Mouse (Mus musculus): ENCODE data around the gene Adarb2. TPM values are rescaled to one million over a fixed set of nuclear protein-coding genes. Genes with fewer than 3 reads are reported as not detected.

The Adarb2 gene
- polyA plus RNA-seq, 1 experiment, result not detected

DNA sequence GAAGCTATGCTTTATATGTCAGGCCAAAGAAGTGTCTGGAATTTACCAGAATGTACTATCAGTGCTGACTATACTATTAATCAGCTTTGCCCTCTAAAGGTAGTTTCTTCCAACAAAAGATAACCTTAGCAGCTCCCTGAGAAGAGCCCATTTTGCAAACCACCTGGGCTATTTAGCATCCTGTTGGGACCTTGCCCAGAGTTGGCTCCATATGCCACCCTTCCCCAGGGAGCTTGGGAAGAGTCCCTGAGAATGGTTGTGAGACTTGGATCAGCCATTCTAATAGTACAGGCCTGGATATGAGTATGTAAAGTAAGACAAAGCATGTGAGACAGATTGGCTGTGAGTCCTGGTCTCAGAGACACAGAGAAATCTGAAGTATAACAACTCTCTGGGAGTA, 149.7 kb downstream of the Adarb2 start:
- TF ChIP-seq POLR2A (IDR thresholded peaks at IDR 0.05; ENCODE audit: insufficient read depth, low read depth, low read length) (no peak), CTCF (IDR thresholded peaks at IDR 0.05; ENCODE audit: insufficient read depth, low read depth, low read length) (no peak)
- no peaks in the 10 kb centered on the region for H3K4me1 ChIP-seq (ENCODE audit: control insufficient read depth, insufficient read depth, low read length)

DNA sequence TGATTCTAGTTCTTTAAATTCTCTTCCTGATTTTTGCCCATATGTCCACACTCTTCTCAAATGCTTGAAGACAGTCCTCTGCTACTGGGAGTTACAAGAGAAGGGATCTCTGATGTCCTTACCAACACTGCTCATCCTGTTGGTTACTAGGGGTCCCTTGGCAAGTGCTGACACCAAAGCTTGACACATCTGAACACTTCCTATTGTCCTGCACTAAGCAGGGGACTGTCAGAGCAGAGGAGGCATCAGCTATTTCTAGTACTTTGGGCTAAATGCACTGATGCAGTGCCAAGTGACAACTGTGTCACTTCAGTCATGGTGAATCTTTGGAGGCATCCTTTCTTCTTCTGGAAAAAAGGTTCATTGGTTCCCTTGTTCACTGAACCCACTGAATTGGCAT, 150.3 kb downstream of the Adarb2 start:
- no peak for TF ChIP-seq CTCF (IDR thresholded peaks at IDR 0.05; ENCODE audit: insufficient read depth, low read depth, low read length)
- TF ChIP-seq POLR2A (IDR thresholded peaks at IDR 0.05; ENCODE audit: insufficient read depth, low read depth, low read length), result no peak
- no peaks in the 10 kb centered on the region for H3K4me1 ChIP-seq (ENCODE audit: control insufficient read depth, insufficient read depth, low read length)
- H3K27ac ChIP-seq (ENCODE audit: insufficient read depth, low read depth, low read length), result no peak overlapping the region
- no peak overlapping the region for H3K4me3 ChIP-seq (ENCODE audit: insufficient read depth, low read depth, low read length)

More for the DNA sequence above, 149.7 kb downstream of the Adarb2 start:
- Histone ChIP-seq H3K4me3 (ENCODE audit: insufficient read depth, low read depth, low read length) (no peak overlapping the region), H3K27ac (ENCODE audit: insufficient read depth, low read depth, low read length) (no peak overlapping the region)

DNA sequence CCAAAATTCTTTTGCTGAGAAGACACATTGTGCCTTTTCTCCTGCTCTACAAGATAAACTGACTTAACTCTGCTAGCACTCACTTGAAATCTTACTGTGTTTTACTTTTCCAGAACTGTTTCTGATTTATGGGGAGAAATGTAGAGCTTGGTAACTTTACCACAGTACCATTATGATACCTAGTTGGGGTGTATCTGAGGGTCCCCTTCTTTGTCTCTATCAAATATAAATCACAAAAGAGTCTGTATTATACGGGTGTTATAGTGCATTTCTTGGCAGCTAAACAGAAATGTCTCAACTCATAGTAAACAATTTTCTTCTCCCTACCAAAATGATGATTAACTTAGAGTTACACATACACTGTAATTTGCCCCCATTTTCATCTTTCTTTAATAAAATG, 162.9 kb downstream of the Adarb2 start:
- no peak overlapping the region for H3K4me3 ChIP-seq (ENCODE audit: insufficient read depth, low read depth, low read length)
- WGBS, result 53% methylated on average over 1 of the region's 1 CpGs
- H3K4me1 ChIP-seq (ENCODE audit: control insufficient read depth, insufficient read depth, low read length), result no peaks in the 10 kb centered on the region
- no peak overlapping the region for H3K27ac ChIP-seq (ENCODE audit: insufficient read depth, low read depth, low read length)
- TF ChIP-seq CTCF (IDR thresholded peaks at IDR 0.05; ENCODE audit: insufficient read depth, low read depth, low read length) (no peak), POLR2A (IDR thresholded peaks at IDR 0.05; ENCODE audit: insufficient read depth, low read depth, low read length) (no peak)

DNA sequence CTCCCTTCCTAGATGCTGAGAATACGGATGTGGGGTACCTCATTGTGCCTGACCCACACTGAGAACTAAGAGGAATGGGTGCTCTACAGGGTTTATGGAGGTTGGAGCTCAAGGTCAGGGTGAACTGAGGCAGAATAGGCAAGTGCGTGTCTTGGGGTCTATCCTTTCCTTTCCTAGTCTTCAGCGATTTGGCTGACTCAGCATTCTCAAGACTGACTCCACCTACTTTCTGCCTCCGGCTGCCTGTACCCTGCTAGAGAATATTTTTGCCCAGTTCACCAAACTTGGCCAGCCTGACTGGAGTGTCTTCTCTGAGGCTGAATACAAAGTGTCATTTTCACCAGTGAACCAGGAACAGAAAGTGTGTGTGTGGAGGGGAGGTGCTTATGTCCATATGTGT, 163.4 kb downstream of the Adarb2 start:
- WGBS, result 76% methylated on average over 4 of the region's 4 CpGs
- Histone ChIP-seq H3K4me3 (ENCODE audit: insufficient read depth, low read depth, low read length) (no peak overlapping the region), H3K4me1 (ENCODE audit: control insufficient read depth, insufficient read depth, low read length) (no peaks in the 10 kb centered on the region), H3K27ac (ENCODE audit: insufficient read depth, low read depth, low read length) (no peak overlapping the region)
- TF ChIP-seq CTCF (IDR thresholded peaks at IDR 0.05; ENCODE audit: insufficient read depth, low read depth, low read length) (no peak), POLR2A (IDR thresholded peaks at IDR 0.05; ENCODE audit: insufficient read depth, low read depth, low read length) (no peak)

DNA sequence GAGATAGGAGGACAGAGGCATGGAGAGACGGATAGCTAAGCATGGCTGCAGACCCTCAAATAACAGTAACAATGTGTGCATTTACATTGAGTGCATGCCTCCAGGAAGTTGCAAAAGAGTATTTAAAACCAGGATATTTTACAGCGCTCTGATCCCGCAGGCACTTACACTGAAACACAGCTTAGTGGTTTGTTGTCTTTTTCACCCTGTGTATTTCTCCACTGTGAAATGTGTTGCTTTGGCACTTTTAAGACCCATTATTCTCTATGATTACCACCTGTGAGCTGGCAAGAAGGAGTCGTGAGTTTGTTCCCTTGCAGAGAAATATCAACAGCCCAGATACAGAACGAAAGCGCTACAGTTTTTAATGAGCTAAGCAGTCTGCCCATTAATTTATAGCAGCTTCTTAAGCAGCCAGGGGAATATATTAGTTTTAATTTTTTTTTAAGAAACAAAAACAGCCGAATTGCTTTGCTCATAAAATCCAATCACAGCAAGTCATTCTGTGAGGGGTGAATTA, 167.3 kb downstream of the Adarb2 start:
- Histone ChIP-seq H3K4me1 (ENCODE audit: control insufficient read depth, insufficient read depth, low read length) (no peaks in the 10 kb centered on the region), H3K4me3 (ENCODE audit: insufficient read depth, low read depth, low read length) (no peak overlapping the region), H3K27ac (ENCODE audit: insufficient read depth, low read depth, low read length) (no peak overlapping the region)
- TF ChIP-seq CTCF (IDR thresholded peaks at IDR 0.05; ENCODE audit: insufficient read depth, low read depth, low read length) (no peak), POLR2A (IDR thresholded peaks at IDR 0.05; ENCODE audit: insufficient read depth, low read depth, low read length) (no peak)
- WGBS, result 50% methylated on average over 7 of the region's 7 CpGs

DNA sequence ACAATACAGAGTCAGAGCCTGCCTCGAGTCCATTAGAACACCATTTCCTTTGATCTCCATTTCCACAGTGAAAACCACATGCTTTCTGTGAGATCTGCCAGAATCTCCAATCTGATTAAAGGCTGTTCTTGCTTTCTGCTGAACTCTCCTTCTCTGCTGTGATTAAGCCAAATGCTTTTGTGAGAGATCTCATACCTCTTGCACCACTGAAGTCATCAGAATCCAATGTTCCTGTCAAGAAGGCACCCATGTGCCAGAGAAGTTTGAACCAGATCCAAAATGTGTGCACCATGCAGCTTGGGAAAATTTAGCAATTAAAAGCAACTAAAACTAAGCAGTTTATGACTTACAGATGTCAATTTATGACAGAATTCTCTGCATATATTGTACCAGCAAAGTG, 185.9 kb downstream of the Adarb2 start:
- no peaks in the 10 kb centered on the region for H3K4me1 ChIP-seq (ENCODE audit: control insufficient read depth, insufficient read depth, low read length)
- H3K4me3 ChIP-seq (ENCODE audit: insufficient read depth, low read depth, low read length), result no peak overlapping the region
- H3K27ac ChIP-seq (ENCODE audit: insufficient read depth, low read depth, low read length), result no peak overlapping the region
- TF ChIP-seq CTCF (IDR thresholded peaks at IDR 0.05; ENCODE audit: insufficient read depth, low read depth, low read length), result no peak
- no peak for TF ChIP-seq POLR2A (IDR thresholded peaks at IDR 0.05; ENCODE audit: insufficient read depth, low read depth, low read length)
- WGBS, result 31% methylated on average over 1 of the region's 1 CpGs

DNA sequence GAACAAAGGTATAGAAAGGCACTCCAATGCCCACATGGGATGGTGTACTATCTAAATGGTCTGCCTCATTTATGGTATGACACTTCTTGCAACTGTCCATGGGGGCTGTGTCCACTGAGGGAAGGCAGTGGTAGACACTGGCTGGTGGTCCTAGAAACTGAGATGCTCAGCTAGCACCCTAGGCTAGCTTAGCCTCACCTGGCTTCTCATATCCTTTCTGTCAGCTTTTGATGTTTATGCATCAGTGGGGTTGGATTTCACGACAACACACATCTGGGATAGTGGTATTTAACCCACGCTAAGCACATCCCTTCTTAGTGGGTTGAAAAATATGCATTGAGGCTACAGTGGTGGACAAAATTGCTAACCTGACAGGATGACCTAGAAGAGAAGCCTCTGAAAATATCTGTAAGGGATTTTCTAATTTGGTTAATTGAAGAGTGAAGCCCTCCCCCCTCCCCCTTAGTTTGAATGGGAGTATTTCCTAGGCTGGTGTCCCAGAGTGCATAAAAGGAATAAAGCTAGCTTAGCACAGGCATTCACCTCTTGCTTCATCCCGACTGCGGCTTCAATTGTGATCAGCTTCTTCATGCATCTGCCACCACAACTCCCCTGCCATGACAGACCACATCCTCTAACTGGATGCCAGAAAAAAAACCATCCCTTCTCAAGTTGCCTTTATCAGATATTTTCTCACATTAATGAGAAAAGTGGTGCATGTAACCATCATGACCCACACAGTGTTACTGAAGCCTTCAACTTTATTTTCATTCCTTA, 197.8 kb downstream of the Adarb2 start:
- Histone ChIP-seq H3K4me1 (ENCODE audit: control insufficient read depth, insufficient read depth, low read length) (peaks cover 3% of the 10 kb centered on the region), H3K27ac (ENCODE audit: insufficient read depth, low read depth, low read length) (no peak overlapping the region), H3K4me3 (ENCODE audit: insufficient read depth, low read depth, low read length) (no peak overlapping the region)
- TF ChIP-seq CTCF (IDR thresholded peaks at IDR 0.05; ENCODE audit: insufficient read depth, low read depth, low read length), result no peak
- TF ChIP-seq POLR2A (IDR thresholded peaks at IDR 0.05; ENCODE audit: insufficient read depth, low read depth, low read length), result no peak
- 71% methylated on average over 4 of the region's 4 CpGs for WGBS

DNA sequence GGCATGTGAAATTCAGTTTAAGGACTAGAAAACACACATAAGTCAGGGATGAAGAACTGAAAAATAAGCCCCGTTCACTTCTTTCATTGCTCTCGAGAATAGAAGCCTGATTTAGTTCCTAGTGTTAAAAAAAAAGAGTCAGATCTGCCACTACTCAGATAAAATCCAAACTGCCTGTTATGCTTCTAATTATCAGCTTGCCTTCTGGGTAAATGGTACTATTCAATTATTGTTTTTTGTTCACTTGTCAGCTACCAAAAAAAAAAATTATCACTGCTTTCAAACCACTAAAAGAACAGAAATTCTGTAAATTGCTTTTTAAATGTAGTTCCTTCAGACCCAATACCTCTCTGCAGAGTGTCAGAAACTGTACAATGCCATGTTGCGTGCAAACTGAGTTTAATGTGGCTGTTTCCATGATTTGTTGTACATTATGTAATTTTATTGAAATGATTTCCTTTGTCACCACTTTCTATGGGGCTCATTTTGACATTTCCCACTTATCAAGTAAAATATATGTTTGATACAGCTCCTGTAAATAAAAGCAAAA, 199.7 kb downstream of the Adarb2 start:
- no peak for TF ChIP-seq POLR2A (IDR thresholded peaks at IDR 0.05; ENCODE audit: insufficient read depth, low read depth, low read length)
- no peak for TF ChIP-seq CTCF (IDR thresholded peaks at IDR 0.05; ENCODE audit: insufficient read depth, low read depth, low read length)
- Histone ChIP-seq H3K4me1 (ENCODE audit: control insufficient read depth, insufficient read depth, low read length) (peaks cover 3% of the 10 kb centered on the region), H3K4me3 (ENCODE audit: insufficient read depth, low read depth, low read length) (no peak overlapping the region), H3K27ac (ENCODE audit: insufficient read depth, low read depth, low read length) (no peak overlapping the region)
- WGBS, result 25% methylated on average over 3 of the region's 3 CpGs

DNA sequence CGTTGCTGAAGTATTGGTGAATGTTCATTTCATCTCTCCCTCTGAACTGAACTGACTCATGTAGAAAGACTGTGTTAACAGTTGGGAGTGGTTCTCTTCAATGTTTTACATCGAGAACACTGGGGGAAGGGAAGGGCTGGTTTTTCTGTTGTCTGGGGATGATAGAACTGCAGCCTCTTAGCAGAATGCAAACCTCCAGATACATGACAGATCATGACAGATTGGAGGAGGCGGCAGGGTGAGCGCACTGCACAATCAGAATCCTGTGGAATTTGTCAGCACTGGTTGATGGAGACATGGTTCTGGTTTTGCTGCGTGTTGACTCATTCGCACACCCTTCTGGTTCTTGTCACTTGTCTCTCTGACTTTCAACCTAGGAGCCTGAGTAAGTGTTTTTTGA, 203.4 kb downstream of the Adarb2 start:
- no peak for TF ChIP-seq CTCF (IDR thresholded peaks at IDR 0.05; ENCODE audit: insufficient read depth, low read depth, low read length)
- no peak for TF ChIP-seq POLR2A (IDR thresholded peaks at IDR 0.05; ENCODE audit: insufficient read depth, low read depth, low read length)
- H3K27ac ChIP-seq (ENCODE audit: insufficient read depth, low read depth, low read length), result no peak overlapping the region
- WGBS, result 71% methylated on average over 6 of the region's 6 CpGs

More for the DNA sequence above, 203.4 kb downstream of the Adarb2 start:
- Histone ChIP-seq H3K4me3 (ENCODE audit: insufficient read depth, low read depth, low read length) (no peak overlapping the region), H3K4me1 (ENCODE audit: control insufficient read depth, insufficient read depth, low read length) (peaks cover 3% of the 10 kb centered on the region)

Measured in olfactory bulb, adult 2 months (tissue).